Mouse (Mus musculus) bone marrow macrophage, adult 2 months (primary cell): Measurements from ENCODE around the gene Cep112. TPM values are rescaled to one million over a fixed set of nuclear protein-coding genes. Genes with fewer than 3 reads are reported as not detected.
"Not testable (repeated sequence)": the region's sequence is repeated elsewhere in the genome, so short reads cannot be mapped to it uniquely, and the experiment has no call there.

Source experiments
- H3K27ac ChIP-seq: 2 replicates; pipeline ENCODE4 v1.5.1; 2012; ENCODE audit warnings: low read depth, low read length; ENCODE audit not compliant: insufficient read depth
- H3K4me1 ChIP-seq: 2 replicates; pipeline ENCODE4 v1.6.1; 2012; ENCODE audit warnings: low read length; ENCODE audit not compliant: control insufficient read depth, insufficient read depth
- H3K4me3 ChIP-seq: 2 replicates; pipeline ENCODE4 v1.5.1; 2012; ENCODE audit warnings: mild to moderate bottlenecking, low read length, moderate library complexity; ENCODE audit not compliant: insufficient read depth
- CTCF ChIP-seq: IDR thresholded peaks from 2 replicates; pipeline ENCODE4 v1.5.1; 2012; ENCODE audit warnings: low read depth, mild to moderate bottlenecking, low read length, moderate library complexity
- POLR2A ChIP-seq: IDR thresholded peaks from 2 replicates; pipeline ENCODE4 v1.6.1; 2012; ENCODE audit warnings: mild to moderate bottlenecking, low read depth, low read length, borderline replicate concordance
- polyA plus RNA-seq: library from polyadenylated mRNA; stranded (reverse); fragments of >200 nt; gene quantifications from 2 replicates; pipeline ENCODE4 v1.2.4, GENCODE M21; 2012; ENCODE audit not compliant: missing spikeins, insufficient read depth, insufficient read length

Cep112 gene
- polyA plus RNA-seq, 1 experiment, result 5.0 TPM

- TF ChIP-seq POLR2A (no peak), CTCF (no peak)
- Histone ChIP-seq H3K27ac (no peak overlapping the region), H3K4me1 (no peaks in the 10 kb centered on the region), H3K4me3 (no peak overlapping the region)
These were observed 440.8 kb downstream of the Cep112 start for GRCm38 (mm10) chr11:108865746-108866145.

- TF ChIP-seq POLR2A (no peak), CTCF (no peak)
- Histone ChIP-seq H3K4me3 (no peak overlapping the region), H3K27ac (no peak overlapping the region), H3K4me1 (no peaks in the 10 kb centered on the region)
These were observed 442.5 kb downstream of the Cep112 start for GRCm38 (mm10) chr11:108867538-108867937.

GRCm38 (mm10) chr11:108871284-108871683 is 446.3 kb downstream of the Cep112 start:
- H3K4me1 ChIP-seq, H3K4me3 ChIP-seq, H3K27ac ChIP-seq: not testable (repeated sequence)

GRCm38 (mm10) chr11:108871748-108872147 is 446.8 kb downstream of the Cep112 start:
- Histone ChIP-seq H3K4me1 (no peaks in the 10 kb centered on the region), H3K27ac (no peak overlapping the region), H3K4me3 (no peak overlapping the region)
- no peak for TF ChIP-seq POLR2A
- no peak for TF ChIP-seq CTCF

GRCm38 (mm10) chr11:108876633-108877205 is 451.7 kb downstream of the Cep112 start:
- no peaks in the 10 kb centered on the region for H3K4me1 ChIP-seq
- TF ChIP-seq POLR2A (no peak), CTCF (no peak)
- H3K4me3 ChIP-seq, result no peak overlapping the region

GRCm38 (mm10) chr11:108877520-108877919 is 452.5 kb downstream of the Cep112 start:
- TF ChIP-seq POLR2A (no peak), CTCF (no peak)
- H3K4me3 ChIP-seq, result no peak overlapping the region
- no peaks in the 10 kb centered on the region for H3K4me1 ChIP-seq
- H3K27ac ChIP-seq, result no peak overlapping the region

More at GRCm38 (mm10) chr11:108876633-108877205, 451.7 kb downstream of the Cep112 start:
- no peak overlapping the region for H3K27ac ChIP-seq

GRCm38 (mm10) chr11:108880546-108880945 is 455.6 kb downstream of the Cep112 start:
- H3K4me1 ChIP-seq, result no peaks in the 10 kb centered on the region
- no peak overlapping the region for H3K27ac ChIP-seq
- no peak for TF ChIP-seq CTCF
- TF ChIP-seq POLR2A, result no peak
- no peak overlapping the region for H3K4me3 ChIP-seq

GRCm38 (mm10) chr11:108881662-108882061 is 456.7 kb downstream of the Cep112 start:
- TF ChIP-seq POLR2A (no peak), CTCF (no peak)
- H3K4me1 ChIP-seq, result no peaks in the 10 kb centered on the region

GRCm38 (mm10) chr11:108885276-108885896 is 460.4 kb downstream of the Cep112 start:
- Histone ChIP-seq H3K4me1 (no peaks in the 10 kb centered on the region), H3K4me3 (no peak overlapping the region), H3K27ac (no peak overlapping the region)

More at GRCm38 (mm10) chr11:108881662-108882061, 456.7 kb downstream of the Cep112 start:
- no peak overlapping the region for H3K27ac ChIP-seq
- no peak overlapping the region for H3K4me3 ChIP-seq

GRCm38 (mm10) chr11:108886060-108886459 is 461.1 kb downstream of the Cep112 start:
- TF ChIP-seq CTCF (no peak), POLR2A (no peak)
- H3K27ac ChIP-seq, result no peak overlapping the region
- H3K4me3 ChIP-seq, result no peak overlapping the region
- H3K4me1 ChIP-seq, result no peaks in the 10 kb centered on the region

More at GRCm38 (mm10) chr11:108885276-108885896, 460.4 kb downstream of the Cep112 start:
- no peak for TF ChIP-seq CTCF
- no peak for TF ChIP-seq POLR2A
